Mouse (Mus musculus): Measurements from ENCODE around the gene Mpst.

DNA sequence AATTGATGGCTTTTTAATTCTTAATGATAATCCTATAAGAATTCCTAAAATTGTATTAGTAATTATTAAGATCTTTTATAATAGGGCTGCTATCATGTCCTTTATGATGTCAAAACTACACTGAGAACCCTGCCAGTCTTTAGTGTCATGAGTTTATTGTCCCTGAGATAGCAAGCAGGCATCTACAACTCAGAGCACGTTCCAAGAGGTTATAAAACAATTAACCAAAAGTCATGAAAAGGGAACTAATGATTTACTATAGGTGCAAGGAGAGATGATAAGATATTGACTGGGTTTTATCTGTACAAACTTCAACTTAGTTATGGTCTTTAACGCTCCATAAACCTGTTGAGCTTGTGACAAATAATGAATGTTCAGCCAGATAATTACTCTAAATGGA is 40.3 kb upstream of the Mpst start:
- TF ChIP-seq CTCF (IDR thresholded peaks at IDR 0.05; ENCODE audit: low read depth) (no peak), EP300 (optimal IDR thresholded peaks at IDR 0.05) (no peak)
